In genomic region chr12:31376326-31376950, GRCm38 (mm10) we compare ENCODE assay signal across 8 mouse cellular contexts. TPM values are rescaled to one million over a fixed set of nuclear protein-coding genes. Genes with fewer than 3 reads are reported as not detected.
A peak's percentile ranks its signal among the peaks of the same experiment; 100 is the strongest.
DNase-seq lines count a peak whose midpoint lies in the region; ATAC-seq lines count a peak whose summit lies in the region.

No protein-coding gene starts in this region.

- H3K4me1 ChIP-seq in neural tube, embryonic 11.5 days (ENCODE audit: control insufficient read depth, insufficient read depth, low read length): no peaks in the 10 kb centered on the region
- H3K4me1 ChIP-seq in embryonic facial prominence, embryonic 13.5 days: peaks cover 18% of the 10 kb centered on the region
- H3K4me1 ChIP-seq in hindbrain, embryonic 16.5 days (ENCODE audit: control insufficient read depth, insufficient read depth, low read depth, low read length): peaks cover 5% of the 10 kb centered on the region

- no peak overlapping the region for H3K4me3 ChIP-seq in neural tube, embryonic 11.5 days (ENCODE audit: low read depth, low read length)
- H3K4me3 ChIP-seq in embryonic facial prominence, embryonic 13.5 days: peak overlapping the region; percentile 33
- peak overlapping the region; percentile 38 for H3K4me3 ChIP-seq in hindbrain, embryonic 16.5 days (ENCODE audit: low read length)

- no peaks in the 10 kb centered on the region for H3K9me3 ChIP-seq in neural tube, embryonic 11.5 days (ENCODE audit: control insufficient read depth, low read length)
- H3K9me3 ChIP-seq in embryonic facial prominence, embryonic 13.5 days: no peaks in the 10 kb centered on the region
- no peaks in the 10 kb centered on the region for H3K9me3 ChIP-seq in hindbrain, embryonic 16.5 days (ENCODE audit: control insufficient read depth, low read length)

- peak; percentile 39 for DNase-seq in neural tube, embryonic 11.5 days (ENCODE audit: low spot score)
- DNase-seq in neural tube, embryonic 10.5 days (ENCODE audit: extremely low spot score, low spot score): no peak
- DNase-seq in lung, postnatal 10 days: peak; percentile 19
- DNase-seq in thymus, postnatal 14 days: no peak
- no peak for DNase-seq in urinary bladder, adult 2 months (ENCODE audit: low spot score)
- DNase-seq in spleen, postnatal 4 days (ENCODE audit: low spot score in 2 of 2): no peak

- H3K27me3 ChIP-seq in neural tube, embryonic 11.5 days (ENCODE audit: control insufficient read depth, insufficient read depth, low read length): no peaks in the 10 kb centered on the region
- no peaks in the 10 kb centered on the region for H3K27me3 ChIP-seq in embryonic facial prominence, embryonic 13.5 days
- H3K27me3 ChIP-seq in hindbrain, embryonic 16.5 days (replicated peaks; ENCODE audit: control insufficient read depth, insufficient read depth, low read length): no peaks in the 10 kb centered on the region

- ATAC-seq in neural tube, embryonic 11.5 days (ENCODE audit: insufficient read depth, low FRiP score, low TSS enrichment): no peak
- no peak for ATAC-seq in embryonic facial prominence, embryonic 13.5 days (ENCODE audit: insufficient number of reproducible peaks, insufficient read depth, low FRiP score, low TSS enrichment, low read depth)
- ATAC-seq in hindbrain, embryonic 16.5 days: peak; percentile 22; the same call in 1 of the 2 replicates

- H3K9ac ChIP-seq in neural tube, embryonic 11.5 days (ENCODE audit: low read length): no peak overlapping the region
- peak overlapping the region; percentile 49 for H3K9ac ChIP-seq in embryonic facial prominence, embryonic 13.5 days
- H3K9ac ChIP-seq in hindbrain, embryonic 16.5 days (ENCODE audit: low read depth, low read length): peak overlapping the region; percentile 27; the same call in 1 of the 2 replicates

- 21% methylated on average over 13 of the region's 13 CpGs for WGBS in neural tube, embryonic 11.5 days
- 6% methylated on average over 13 of the region's 13 CpGs for WGBS in embryonic facial prominence, embryonic 13.5 days
- WGBS in hindbrain, embryonic 16.5 days: 14% methylated on average over 13 of the region's 13 CpGs

- H3K36me3 ChIP-seq in neural tube, embryonic 11.5 days (ENCODE audit: control insufficient read depth, insufficient read depth, low read length): no peaks in the 10 kb centered on the region
- no peaks in the 10 kb centered on the region for H3K36me3 ChIP-seq in embryonic facial prominence, embryonic 13.5 days
- no peaks in the 10 kb centered on the region for H3K36me3 ChIP-seq in hindbrain, embryonic 16.5 days (ENCODE audit: control insufficient read depth, insufficient read depth, low read length)

- no peak overlapping the region for H3K27ac ChIP-seq in neural tube, embryonic 11.5 days (ENCODE audit: low read depth, low read length)
- H3K27ac ChIP-seq in embryonic facial prominence, embryonic 13.5 days: no peak overlapping the region
- no peak overlapping the region for H3K27ac ChIP-seq in hindbrain, embryonic 16.5 days (ENCODE audit: low read depth, low read length)

- H3K4me2 ChIP-seq in neural tube, embryonic 11.5 days (ENCODE audit: low read depth): peak overlapping the region; percentile 19
- peak overlapping the region; percentile 58 for H3K4me2 ChIP-seq in embryonic facial prominence, embryonic 13.5 days
- peak overlapping the region; percentile 61 for H3K4me2 ChIP-seq in hindbrain, embryonic 16.5 days (ENCODE audit: low read length)

RNA-seq across cellular contexts. Expression of gene Slc26a3, which starts 14.2 kb away (rescaled TPM):
- polyA plus RNA-seq in neural tube, embryonic 11.5 days (2014; fragmentation: Nextera tagmentation; extraction: Ambion mirVana): not detected in 2 replicates
- not detected in 2 replicates for polyA plus RNA-seq in embryonic facial prominence, embryonic 13.5 days (2015; fragmentation: Nextera tagmentation; extraction: Ambion mirVana)
- 0.09 and 0.11 TPM in 2 replicates for polyA plus RNA-seq in hindbrain, embryonic 16.5 days (2015; fragmentation: Nextera tagmentation; extraction: Ambion mirVana)
- polyA plus RNA-seq in urinary bladder, adult 2 months (2012; rRNA removed): 0.34 and 0.80 TPM in 2 replicates

RNA-seq across cellular contexts. Expression of gene Dld, which starts 25.2 kb away (rescaled TPM):
- 141 and 156 TPM in 2 replicates for polyA plus RNA-seq in neural tube, embryonic 11.5 days (2014; fragmentation: Nextera tagmentation; extraction: Ambion mirVana)
- 138 and 142 TPM in 2 replicates for polyA plus RNA-seq in embryonic facial prominence, embryonic 13.5 days (2015; fragmentation: Nextera tagmentation; extraction: Ambion mirVana)
- 122 and 130 TPM in 2 replicates for polyA plus RNA-seq in hindbrain, embryonic 16.5 days (2015; fragmentation: Nextera tagmentation; extraction: Ambion mirVana)
- 67.7 and 72.6 TPM in 2 replicates for polyA plus RNA-seq in urinary bladder, adult 2 months (2012; rRNA removed)

Comparison
In these comparisons a context has a peak if more than half of its experiments do, and no peak if none do; other contexts are left out.
1. DNase-seq: peak in neural tube, embryonic 11.5 days (single experiment) and lung, postnatal 10 days (single experiment); none in neural tube, embryonic 10.5 days (single experiment), thymus, postnatal 14 days (single experiment), urinary bladder, adult 2 months (single experiment) and spleen, postnatal 4 days (0 of 2).
2. Peak in every context shown above with its lines, with median percentiles within 50 percentile points of each other: H3K4me2 ChIP-seq.